Mouse (Mus musculus) stomach, embryonic 15.5 days (tissue): Measurements from ENCODE around the gene Gm13698. TPM values are rescaled to one million over a fixed set of nuclear protein-coding genes. Genes with fewer than 3 reads are reported as not detected.
"Not testable (repeated sequence)": the region's sequence is repeated elsewhere in the genome, so short reads cannot be mapped to it uniquely, and the experiment has no call there.

ENCODE experiments used
- ATAC-seq: fragments of 200-750 bp; cut with Nextera tagmentation; 2 replicates; pipeline ENCODE4 v1.8.0; 2017; ENCODE audit warnings: low read depth, moderate number of reproducible peaks, moderate TSS enrichment; ENCODE audit not compliant: insufficient read depth, low FRiP score
- H3K27ac ChIP-seq: fragments of 300-500 bp; sonication (generic); 2 replicates; pipeline ENCODE4 v1.5.1; 2015; ENCODE audit warnings: mild to moderate bottlenecking, inconsistent platforms
- H3K27me3 ChIP-seq: fragments of 300-500 bp; sonication (generic); replicated peaks from 2 replicates; pipeline ENCODE4 v1.6.1; 2015; ENCODE audit warnings: inconsistent platforms
- H3K36me3 ChIP-seq: fragments of 300-500 bp; sonication (generic); 2 replicates; pipeline ENCODE4 v1.6.1; 2015; ENCODE audit warnings: inconsistent platforms
- H3K4me1 ChIP-seq: fragments of 300-500 bp; sonication (generic); 2 replicates; pipeline ENCODE4 v1.6.1; 2015; ENCODE audit warnings: inconsistent platforms
- H3K4me2 ChIP-seq: fragments of 300-500 bp; sonication (generic); 2 replicates; pipeline ENCODE4 v1.6.1; 2015; ENCODE audit warnings: mild to moderate bottlenecking, inconsistent platforms
- H3K4me3 ChIP-seq: fragments of 300-500 bp; sonication (generic); replicated peaks from 2 replicates; pipeline ENCODE4 v1.5.1; 2015; ENCODE audit warnings: inconsistent platforms
- H3K9ac ChIP-seq: fragments of 300-500 bp; sonication (generic); 2 replicates; pipeline ENCODE4 v1.6.1; 2015; ENCODE audit warnings: inconsistent platforms
- H3K9me3 ChIP-seq: fragments of 300-500 bp; sonication (generic); 2 replicates; pipeline ENCODE4 v1.6.1; 2016; ENCODE audit warnings: inconsistent platforms
- WGBS: fragments of 180-500 bp; shearing (Covaris S2); methylation state at CpG from one replicate; pipeline ENCODE4 v1.1.7; 2015; 5-methylcytosine and 5-hydroxymethylcytosine counted together
- polyA plus RNA-seq: library from polyadenylated mRNA; unstranded; fragments of >200 nt; fragmentation: Nextera tagmentation; extraction: Ambion mirVana; gene quantifications from 2 replicates; pipeline ENCODE4 v1.2.1, GENCODE M21; 2015

The Gm13698 gene
- polyA plus RNA-seq, 1 experiment from 2014 or later, result 0.09 TPM

GRCm38 (mm10) chr2:83994526-83994925 lies 39.0 kb downstream of the Gm13698 start:
- not testable (repeated sequence) for H3K9ac ChIP-seq, H3K36me3 ChIP-seq, H3K27ac ChIP-seq, ATAC-seq, H3K4me1 ChIP-seq, H3K27me3 ChIP-seq, H3K4me3 ChIP-seq, H3K4me2 ChIP-seq, H3K9me3 ChIP-seq
- WGBS, result 83% methylated on average over 1 of the region's 3 CpGs

Other genes with a start within 250 kb of the Gm13698 start
- 76.4 and 83.1 TPM in 2 replicates for gene Itgav, start 231.3 kb upstream of the Gm13698 start, polyA plus RNA-seq
- 10.5 and 13.6 TPM in 2 replicates for gene Fam171b, start 143.1 kb upstream of the Gm13698 start, polyA plus RNA-seq
- gene Zswim2, start 14.5 kb upstream of the Gm13698 start, polyA plus RNA-seq, result not detected in 2 replicates
- 0.09 TPM in 1 of 2 replicates, not detected in the other for gene Gm13693, start 5.8 kb downstream of the Gm13698 start, polyA plus RNA-seq
- 0.09 TPM in 1 of 2 replicates, not detected in the other for gene Gm13695, start 11.6 kb downstream of the Gm13698 start, polyA plus RNA-seq
- 0.09 TPM in 1 of 2 replicates, not detected in the other for gene Gm13696, start 17.4 kb downstream of the Gm13698 start, polyA plus RNA-seq
- 0.09 TPM in 1 of 2 replicates, not detected in the other for gene Gm13694, start 23.2 kb downstream of the Gm13698 start, polyA plus RNA-seq
- gene Gm13697, start 29.1 kb downstream of the Gm13698 start, polyA plus RNA-seq, result 0.09 TPM in 1 of 2 replicates, not detected in the other
- gene Gm13691, start 34.9 kb downstream of the Gm13698 start, polyA plus RNA-seq, result 0.09 TPM in 1 of 2 replicates, not detected in the other